Mouse (Mus musculus) embryonic fibroblast, embryonic 13.5 days (primary cell): ENCODE data around the gene Ppib.

ENCODE experiments used
- CTCF ChIP-seq: IDR thresholded peaks from 2 replicates; pipeline ENCODE4 v1.5.1; 2011; ENCODE audit warnings: mild to moderate bottlenecking, control low read depth, low read length, moderate library complexity, borderline replicate concordance; ENCODE audit not compliant: insufficient read depth
- POLR2A ChIP-seq: IDR thresholded peaks from 2 replicates; pipeline ENCODE4 v1.6.1; 2011; ENCODE audit warnings: low read depth, mild to moderate bottlenecking, control low read depth, low read length, moderate library complexity

DNA sequence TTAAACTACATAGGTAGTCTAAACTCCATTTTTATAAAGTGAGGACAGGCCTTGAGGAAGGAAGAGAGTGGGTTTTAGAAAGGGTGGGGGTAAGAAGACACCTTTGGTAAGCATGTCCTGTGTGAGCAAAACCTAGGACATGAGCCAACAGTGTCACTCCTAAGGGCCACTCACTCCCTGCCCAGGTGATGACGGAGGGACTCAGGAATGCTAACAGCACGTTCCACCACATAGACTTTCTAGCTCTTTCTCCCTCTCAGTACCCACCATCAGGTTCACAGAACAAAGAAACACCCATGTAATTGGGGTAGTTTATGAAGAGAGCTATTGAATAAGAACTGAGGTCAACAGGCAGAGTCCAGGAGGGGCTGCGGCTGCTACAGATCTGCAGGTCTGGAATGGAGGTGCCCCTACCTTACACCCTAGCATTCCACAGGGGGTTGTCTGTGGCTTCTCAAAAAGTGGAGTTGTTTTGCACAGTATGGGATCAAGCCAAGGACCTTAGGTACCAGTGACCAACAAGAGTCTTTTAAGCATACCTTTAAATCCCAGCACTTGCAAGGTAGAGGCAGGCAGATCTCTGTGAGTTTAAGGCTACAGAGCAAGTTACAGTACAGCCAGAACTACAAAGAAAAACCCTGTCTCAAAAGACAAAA, 20.9 kb downstream of the Ppib start:
- TF ChIP-seq POLR2A: no peak
- TF ChIP-seq CTCF: no peak
